ENCODE assay signal across 12 mouse cellular contexts in the genomic region with DNA sequence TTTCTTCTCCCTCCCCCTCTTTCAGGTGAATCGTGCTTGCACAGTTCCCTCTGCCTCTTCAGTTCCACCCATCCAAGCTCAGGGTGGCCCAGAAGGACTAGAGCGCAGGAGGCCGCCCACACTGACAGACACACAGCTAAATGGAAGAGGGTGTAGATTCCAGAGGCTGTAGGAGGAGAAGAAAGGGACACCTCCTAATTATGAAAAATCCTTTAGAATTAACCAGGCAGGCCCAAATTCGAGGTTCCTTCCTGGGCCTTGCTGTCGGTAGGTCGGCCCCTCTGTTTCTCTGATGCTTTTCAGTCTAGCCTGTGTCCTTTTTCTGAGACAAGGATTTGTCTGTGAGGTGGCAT. TPM values are rescaled to one million over a fixed set of nuclear protein-coding genes. Genes with fewer than 3 reads are reported as not detected.
DNase-seq lines count a peak whose midpoint lies in the region; ATAC-seq lines count a peak whose summit lies in the region.
"Had no signal": no experiment of that assay in that cellular context is flagged by ENCODE, and none has a peak within 500 bp of the region (broad histone marks: within the 10 kb centered on the region; RNA-seq: fewer than 3 reads in every experiment).

No protein-coding gene starts in this region.

- DNase-seq in right cerebral cortex, adult 18-20 months: peak; percentile 77
- no peak for DNase-seq in right cerebral cortex, postnatal 4 days
- DNase-seq in forebrain, embryonic 14.5 days (ENCODE audit: low spot score): peak; percentile 32
- DNase-seq in midbrain, embryonic 11.5 days (ENCODE audit: low spot score, missing footprints): peak; percentile 86
- peak; percentile 32 for DNase-seq in right cerebral cortex, postnatal 14 days
- no peak for DNase-seq in thymus, postnatal 4 days
- DNase-seq: heart, adult 18-20 months; heart, postnatal 4 days; lung, adult 2 months had no signal

- H3K9ac ChIP-seq in forebrain, embryonic 14.5 days (ENCODE audit: low read length): peak overlapping the region; percentile 100
- peak overlapping the region; percentile 91 for H3K9ac ChIP-seq in midbrain, embryonic 11.5 days (ENCODE audit: low read length)
- H3K9ac ChIP-seq in liver, embryonic 12.5 days: no peak overlapping the region

- peak overlapping the region; percentile 99 for H3K4me2 ChIP-seq in forebrain, embryonic 14.5 days (ENCODE audit: low read length)
- H3K4me2 ChIP-seq in midbrain, embryonic 11.5 days: peak overlapping the region; percentile 58
- no peak overlapping the region for H3K4me2 ChIP-seq in liver, embryonic 12.5 days

- H3K4me3 ChIP-seq in forebrain, embryonic 14.5 days (ENCODE audit: low read depth, low read length): peak overlapping the region; percentile 99
- peak overlapping the region; percentile 76 for H3K4me3 ChIP-seq in midbrain, embryonic 11.5 days (ENCODE audit: low read depth, low read length)
- no peak overlapping the region for H3K4me3 ChIP-seq in liver, embryonic 12.5 days

- no peaks in the 10 kb centered on the region for H3K9me3 ChIP-seq in forebrain, embryonic 14.5 days (replicated peaks; ENCODE audit: control insufficient read depth, low read length)
- no peaks in the 10 kb centered on the region for H3K9me3 ChIP-seq in midbrain, embryonic 11.5 days (ENCODE audit: control insufficient read depth, low read length)
- H3K9me3 ChIP-seq in liver, embryonic 12.5 days (replicated peaks): no peaks in the 10 kb centered on the region

- 5% methylated on average over 6 of the region's 6 CpGs for WGBS in forebrain, embryonic 14.5 days
- WGBS in midbrain, embryonic 11.5 days: 10% methylated on average over 6 of the region's 6 CpGs
- WGBS in liver, embryonic 12.5 days (ENCODE audit: insufficient replicate concordance): 16% methylated on average over 6 of the region's 6 CpGs

- H3K27ac ChIP-seq in forebrain, embryonic 14.5 days (ENCODE audit: low read depth, low read length): peak overlapping the region; percentile 100
- H3K27ac ChIP-seq in midbrain, embryonic 11.5 days (ENCODE audit: low read depth, low read length): no peak overlapping the region
- no peak overlapping the region for H3K27ac ChIP-seq in liver, embryonic 12.5 days
- H3K27ac ChIP-seq: kidney, postnatal 0 days had no signal

- ATAC-seq in forebrain, embryonic 14.5 days: no peak
- no peak for ATAC-seq in midbrain, embryonic 11.5 days (ENCODE audit: low FRiP score)
- no peak for ATAC-seq in liver, embryonic 12.5 days
- no peak for ATAC-seq in erythroid progenitor cell, adult 5-6 weeks (replicated peaks; ENCODE audit: low FRiP score, poor library complexity, severe bottlenecking)

- H3K36me3 ChIP-seq in forebrain, embryonic 14.5 days (ENCODE audit: control insufficient read depth, insufficient read depth, low read length): peaks cover 50% of the 10 kb centered on the region
- no peaks in the 10 kb centered on the region for H3K36me3 ChIP-seq in midbrain, embryonic 11.5 days (ENCODE audit: control insufficient read depth, insufficient read depth, low read length)
- no peaks in the 10 kb centered on the region for H3K36me3 ChIP-seq in liver, embryonic 12.5 days

- H3K4me1 ChIP-seq in forebrain, embryonic 14.5 days (ENCODE audit: control insufficient read depth, insufficient read depth, low read length): peaks cover 4% of the 10 kb centered on the region
- H3K4me1 ChIP-seq in midbrain, embryonic 11.5 days (ENCODE audit: control insufficient read depth, insufficient read depth, low read length): peaks cover 46% of the 10 kb centered on the region
- H3K4me1 ChIP-seq in liver, embryonic 12.5 days: peaks cover 13% of the 10 kb centered on the region; the same call in 1 of the 2 replicates

- H3K27me3 ChIP-seq in forebrain, embryonic 14.5 days (replicated peaks; ENCODE audit: control insufficient read depth, insufficient read depth, low read length): no peaks in the 10 kb centered on the region
- peaks cover 85% of the 10 kb centered on the region for H3K27me3 ChIP-seq in midbrain, embryonic 11.5 days (ENCODE audit: control insufficient read depth, insufficient read depth, low read length)
- H3K27me3 ChIP-seq in liver, embryonic 12.5 days (replicated peaks): peaks cover 100% of the 10 kb centered on the region

RNA-seq across cellular contexts. Expression of a gene that starts 36.9 kb away (rescaled TPM):
- 20.2 and 23.4 TPM in 2 replicates for polyA plus RNA-seq in forebrain, embryonic 14.5 days (2014; fragmentation: Nextera tagmentation; extraction: Ambion mirVana)
- 24.0 and 26.7 TPM in 2 replicates for polyA plus RNA-seq in midbrain, embryonic 11.5 days (2014; fragmentation: Nextera tagmentation; extraction: Ambion mirVana)
- polyA plus RNA-seq in liver, embryonic 12.5 days (2016; fragmentation: Nextera tagmentation; extraction: Ambion mirVana): 33.1 and 33.8 TPM in 2 replicates
- total RNA-seq in erythroid progenitor cell, adult 5-6 weeks (2015; ENCODE audit: low replicate concordance): 14.7 and 28.5 TPM in 2 replicates
- total RNA-seq in erythroid progenitor cell, adult 5-6 weeks (2017; ENCODE audit: low replicate concordance): 50.2 and 51.1 TPM in 2 replicates

Comparison
In these comparisons a context has a peak if more than half of its experiments do, and no peak if none do; other contexts are left out.
1. DNase-seq: peak in right cerebral cortex, adult 18-20 months (single experiment), forebrain, embryonic 14.5 days (single experiment), midbrain, embryonic 11.5 days (single experiment) and right cerebral cortex, postnatal 14 days (single experiment); none in right cerebral cortex, postnatal 4 days (single experiment) and thymus, postnatal 4 days (single experiment).